Mouse (Mus musculus): ENCODE results near the gene Pdzd2. TPM values are rescaled to one million over a fixed set of nuclear protein-coding genes. Genes with fewer than 3 reads are reported as not detected.

Gene Pdzd2
- polyA plus RNA-seq, 1 experiment, result 1.7 TPM

GRCm38 (mm10) chr15:12449321-12449720, 290.4 kb downstream of the Pdzd2 start:
- WGBS, result 95% methylated on average over 2 of the region's 2 CpGs
- no peaks in the 10 kb centered on the region; the same call in 1 of the 2 replicates for H3K4me1 ChIP-seq (ENCODE audit: control insufficient read depth, insufficient read depth, insufficient read length)
- H3K27ac ChIP-seq (ENCODE audit: insufficient read depth, low read length), result no peak overlapping the region
- H3K27me3 ChIP-seq (ENCODE audit: control insufficient read depth, insufficient read depth, low read length), result no peaks in the 10 kb centered on the region
- H3K4me3 ChIP-seq (ENCODE audit: extremely low read depth, insufficient read depth, insufficient read length), result no peak overlapping the region
- H3K36me3 ChIP-seq (ENCODE audit: control insufficient read depth, insufficient read depth, low read length), result no peaks in the 10 kb centered on the region
- TF ChIP-seq CTCF (IDR thresholded peaks at IDR 0.05; ENCODE audit: extremely low read depth, insufficient read depth, insufficient read length, insufficient replicate concordance) (no peak), POLR2A (IDR thresholded peaks at IDR 0.05; ENCODE audit: low read depth, low read length) (no peak)
- DNase-seq (ENCODE audit: low read depth in 1 of 2, low spot score in 2 of 2), result no peak

- WGBS, result 19% methylated on average over 10 of the region's 10 CpGs
Observed at GRCm38 (mm10) chr15:12447021-12447434, 292.7 kb downstream of the Pdzd2 start.

GRCm38 (mm10) chr15:12444551-12444950, 295.2 kb downstream of the Pdzd2 start:
- no peak for TF ChIP-seq POLR2A (IDR thresholded peaks at IDR 0.05; ENCODE audit: low read depth, low read length)
- no peak for TF ChIP-seq CTCF (IDR thresholded peaks at IDR 0.05; ENCODE audit: extremely low read depth, insufficient read depth, insufficient read length, insufficient replicate concordance)

More at GRCm38 (mm10) chr15:12447021-12447434, 292.7 kb downstream of the Pdzd2 start:
- Histone ChIP-seq H3K27me3 (ENCODE audit: control insufficient read depth, insufficient read depth, low read length) (no peaks in the 10 kb centered on the region), H3K4me3 (ENCODE audit: extremely low read depth, insufficient read depth, insufficient read length) (no peak overlapping the region; the same call in 1 of the 2 replicates), H3K36me3 (ENCODE audit: control insufficient read depth, insufficient read depth, low read length) (no peaks in the 10 kb centered on the region), H3K4me1 (ENCODE audit: control insufficient read depth, insufficient read depth, insufficient read length) (no peaks in the 10 kb centered on the region; the same call in 1 of the 2 replicates), H3K27ac (ENCODE audit: insufficient read depth, low read length) (no peak overlapping the region)
- TF ChIP-seq CTCF (IDR thresholded peaks at IDR 0.05; ENCODE audit: extremely low read depth, insufficient read depth, insufficient read length, insufficient replicate concordance) (no peak), POLR2A (IDR thresholded peaks at IDR 0.05; ENCODE audit: low read depth, low read length) (no peak)
- DNase-seq (ENCODE audit: low read depth in 1 of 2, low spot score in 2 of 2), result no peak

GRCm38 (mm10) chr15:12439351-12439751, 300.4 kb downstream of the Pdzd2 start:
- H3K27me3 ChIP-seq (ENCODE audit: control insufficient read depth, insufficient read depth, low read length), result no peaks in the 10 kb centered on the region
- WGBS, result 33% methylated on average over 6 of the region's 6 CpGs
- no peak for TF ChIP-seq CTCF (IDR thresholded peaks at IDR 0.05; ENCODE audit: extremely low read depth, insufficient read depth, insufficient read length, insufficient replicate concordance)
- TF ChIP-seq POLR2A (IDR thresholded peaks at IDR 0.05; ENCODE audit: low read depth, low read length), result no peak
- H3K4me3 ChIP-seq (ENCODE audit: extremely low read depth, insufficient read depth, insufficient read length), result no peak overlapping the region
- H3K36me3 ChIP-seq (ENCODE audit: control insufficient read depth, insufficient read depth, low read length), result no peaks in the 10 kb centered on the region
- H3K27ac ChIP-seq (ENCODE audit: insufficient read depth, low read length), result no peak overlapping the region
- no peak for DNase-seq (ENCODE audit: low read depth in 1 of 2, low spot score in 2 of 2)
- no peaks in the 10 kb centered on the region for H3K4me1 ChIP-seq (ENCODE audit: control insufficient read depth, insufficient read depth, insufficient read length)

More at GRCm38 (mm10) chr15:12444551-12444950, 295.2 kb downstream of the Pdzd2 start:
- H3K27ac ChIP-seq (ENCODE audit: insufficient read depth, low read length), result no peak overlapping the region
- no peaks in the 10 kb centered on the region; the same call in 1 of the 2 replicates for H3K4me1 ChIP-seq (ENCODE audit: control insufficient read depth, insufficient read depth, insufficient read length)
- WGBS, result 92% methylated on average over 5 of the region's 5 CpGs
- no peaks in the 10 kb centered on the region for H3K36me3 ChIP-seq (ENCODE audit: control insufficient read depth, insufficient read depth, low read length)
- no peaks in the 10 kb centered on the region for H3K27me3 ChIP-seq (ENCODE audit: control insufficient read depth, insufficient read depth, low read length)
- no peak overlapping the region for H3K4me3 ChIP-seq (ENCODE audit: extremely low read depth, insufficient read depth, insufficient read length)
- DNase-seq (ENCODE audit: low read depth in 1 of 2, low spot score in 2 of 2), result no peak

- no peak for DNase-seq (ENCODE audit: low read depth in 1 of 2, low spot score in 2 of 2)
Observed at GRCm38 (mm10) chr15:12438691-12439090, 301.0 kb downstream of the Pdzd2 start.

GRCm38 (mm10) chr15:12438081-12438480, 301.6 kb downstream of the Pdzd2 start:
- H3K27ac ChIP-seq (ENCODE audit: insufficient read depth, low read length), result no peak overlapping the region
- DNase-seq (ENCODE audit: low read depth in 1 of 2, low spot score in 2 of 2), result no peak
- 86% methylated on average over 11 of the region's 11 CpGs for whole genome bisulfite sequencing
- no peaks in the 10 kb centered on the region for H3K4me1 ChIP-seq (ENCODE audit: control insufficient read depth, insufficient read depth, insufficient read length)
- no peak overlapping the region for H3K4me3 ChIP-seq (ENCODE audit: extremely low read depth, insufficient read depth, insufficient read length)
- no peaks in the 10 kb centered on the region for H3K27me3 ChIP-seq (ENCODE audit: control insufficient read depth, insufficient read depth, low read length)
- no peaks in the 10 kb centered on the region for H3K36me3 ChIP-seq (ENCODE audit: control insufficient read depth, insufficient read depth, low read length)
- TF ChIP-seq CTCF (IDR thresholded peaks at IDR 0.05; ENCODE audit: extremely low read depth, insufficient read depth, insufficient read length, insufficient replicate concordance) (no peak), POLR2A (IDR thresholded peaks at IDR 0.05; ENCODE audit: low read depth, low read length) (no peak)

More at GRCm38 (mm10) chr15:12438691-12439090, 301.0 kb downstream of the Pdzd2 start:
- TF ChIP-seq CTCF (IDR thresholded peaks at IDR 0.05; ENCODE audit: extremely low read depth, insufficient read depth, insufficient read length, insufficient replicate concordance), result no peak
- TF ChIP-seq POLR2A (IDR thresholded peaks at IDR 0.05; ENCODE audit: low read depth, low read length), result no peak
- Histone ChIP-seq H3K4me3 (ENCODE audit: extremely low read depth, insufficient read depth, insufficient read length) (no peak overlapping the region), H3K4me1 (ENCODE audit: control insufficient read depth, insufficient read depth, insufficient read length) (no peaks in the 10 kb centered on the region), H3K27me3 (ENCODE audit: control insufficient read depth, insufficient read depth, low read length) (no peaks in the 10 kb centered on the region), H3K27ac (ENCODE audit: insufficient read depth, low read length) (no peak overlapping the region), H3K36me3 (ENCODE audit: control insufficient read depth, insufficient read depth, low read length) (no peaks in the 10 kb centered on the region)
- WGBS, result 39% methylated on average over 6 of the region's 6 CpGs

- Histone ChIP-seq H3K4me3 (ENCODE audit: extremely low read depth, insufficient read depth, insufficient read length) (no peak overlapping the region), H3K27ac (ENCODE audit: insufficient read depth, low read length) (no peak overlapping the region), H3K27me3 (ENCODE audit: control insufficient read depth, insufficient read depth, low read length) (no peaks in the 10 kb centered on the region), H3K4me1 (ENCODE audit: control insufficient read depth, insufficient read depth, insufficient read length) (no peaks in the 10 kb centered on the region), H3K36me3 (ENCODE audit: control insufficient read depth, insufficient read depth, low read length) (no peaks in the 10 kb centered on the region)
- DNase-seq (ENCODE audit: low read depth in 1 of 2, low spot score in 2 of 2), result peak; percentile 8 to 20
- TF ChIP-seq CTCF (IDR thresholded peaks at IDR 0.05; ENCODE audit: extremely low read depth, insufficient read depth, insufficient read length, insufficient replicate concordance), result no peak
- no peak for TF ChIP-seq POLR2A (IDR thresholded peaks at IDR 0.05; ENCODE audit: low read depth, low read length)
- 9% methylated on average over 8 of the region's 8 CpGs for WGBS
Observed at GRCm38 (mm10) chr15:12435910-12436309, 303.8 kb downstream of the Pdzd2 start.

Data from spleen, adult 2 months (tissue).